Mouse (Mus musculus): ENCODE measurements around the gene Tarsl2. TPM values are rescaled to one million over a fixed set of nuclear protein-coding genes. Genes with fewer than 3 reads are reported as not detected.
A peak's percentile ranks its signal among the peaks of the same experiment; 100 is the strongest.

Gene Tarsl2
- polyA plus RNA-seq, 1 experiment from 2014 or later, result 19.7 TPM

DNA sequence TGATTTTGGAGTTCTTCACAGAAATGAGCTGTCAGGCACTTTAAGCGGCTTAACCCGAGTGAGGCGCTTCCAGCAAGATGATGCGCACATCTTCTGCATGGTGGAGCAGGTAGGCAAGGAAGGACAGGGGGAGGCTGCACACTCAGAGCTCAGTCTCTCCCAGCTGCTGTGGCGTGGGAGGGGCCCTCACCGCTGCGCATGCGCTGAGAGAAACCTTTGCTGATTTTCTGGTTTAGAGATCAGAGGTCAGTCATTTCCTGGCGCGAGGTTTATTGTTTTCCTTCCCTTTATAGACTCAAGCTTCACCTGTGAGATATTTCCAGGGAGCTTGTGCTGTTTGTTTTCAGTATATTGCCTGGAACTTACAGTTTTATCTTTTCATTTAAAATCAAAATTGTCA lies 33.4 kb downstream of the Tarsl2 start:
- Histone ChIP-seq H3K9me3 (ENCODE audit: control insufficient read depth, low read length) (no peaks in the 10 kb centered on the region), H3K27ac (ENCODE audit: low read depth, low read length) (no peak overlapping the region), H3K27me3 (replicated peaks; ENCODE audit: control insufficient read depth, insufficient read depth, low read length) (no peaks in the 10 kb centered on the region), H3K4me2 (ENCODE audit: low read length) (no peak overlapping the region), H3K9ac (ENCODE audit: low read depth, low read length) (no peak overlapping the region), H3K4me3 (ENCODE audit: low read length) (no peak overlapping the region), H3K36me3 (ENCODE audit: control insufficient read depth, insufficient read depth, low read length) (peaks cover 10% of the 10 kb centered on the region; the same call in 1 of the 2 replicates), H3K4me1 (ENCODE audit: control insufficient read depth, insufficient read depth, low read depth, low read length) (no peaks in the 10 kb centered on the region)
- 77% methylated on average over 10 of the region's 10 CpGs for whole genome bisulfite sequencing
- no peak for ATAC-seq

DNA sequence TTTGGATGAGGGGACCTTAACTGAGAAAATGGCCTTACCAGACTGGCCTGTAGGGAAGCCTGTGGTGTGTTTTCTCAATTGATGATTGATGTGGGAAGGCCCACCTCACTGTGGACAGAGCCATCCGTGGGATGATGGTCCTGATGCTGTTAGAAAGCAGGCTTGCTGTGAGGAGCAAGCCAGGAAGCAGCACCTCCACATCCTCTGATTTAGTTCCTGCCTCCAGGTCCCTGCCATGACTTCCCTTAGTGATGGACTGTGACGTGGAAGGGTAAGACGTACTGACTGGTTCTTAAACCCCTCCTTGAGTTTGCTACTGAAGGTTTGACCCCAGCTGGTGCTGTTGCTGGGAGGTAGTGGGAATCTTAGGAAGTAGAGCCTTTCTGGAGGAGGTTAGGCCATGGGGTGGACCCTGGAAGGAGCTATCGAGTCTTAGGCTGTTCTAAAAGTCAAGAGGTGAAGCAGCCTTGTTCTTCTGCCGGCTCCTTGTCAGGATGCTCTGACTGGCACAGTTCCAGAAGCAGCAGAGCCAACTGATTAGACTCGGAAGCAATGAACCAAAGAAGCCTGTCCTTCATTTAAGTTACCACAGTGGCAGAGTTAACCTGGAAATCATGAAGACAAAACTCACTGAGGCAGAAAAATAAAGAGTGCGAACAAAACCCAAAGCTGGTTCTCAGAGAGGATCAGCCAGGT lies 34.4 kb downstream of the Tarsl2 start:
- Histone ChIP-seq H3K27ac (ENCODE audit: low read depth, low read length) (no peak overlapping the region), H3K4me2 (ENCODE audit: low read length) (no peak overlapping the region), H3K4me1 (ENCODE audit: control insufficient read depth, insufficient read depth, low read depth, low read length) (no peaks in the 10 kb centered on the region), H3K9me3 (ENCODE audit: control insufficient read depth, low read length) (no peaks in the 10 kb centered on the region), H3K4me3 (ENCODE audit: low read length) (no peak overlapping the region), H3K27me3 (replicated peaks; ENCODE audit: control insufficient read depth, insufficient read depth, low read length) (no peaks in the 10 kb centered on the region), H3K9ac (ENCODE audit: low read depth, low read length) (no peak overlapping the region), H3K36me3 (ENCODE audit: control insufficient read depth, insufficient read depth, low read length) (peaks cover 10% of the 10 kb centered on the region; the same call in 1 of the 2 replicates)
- WGBS, result 66% methylated on average over 7 of the region's 7 CpGs
- ATAC-seq, result no peak

DNA sequence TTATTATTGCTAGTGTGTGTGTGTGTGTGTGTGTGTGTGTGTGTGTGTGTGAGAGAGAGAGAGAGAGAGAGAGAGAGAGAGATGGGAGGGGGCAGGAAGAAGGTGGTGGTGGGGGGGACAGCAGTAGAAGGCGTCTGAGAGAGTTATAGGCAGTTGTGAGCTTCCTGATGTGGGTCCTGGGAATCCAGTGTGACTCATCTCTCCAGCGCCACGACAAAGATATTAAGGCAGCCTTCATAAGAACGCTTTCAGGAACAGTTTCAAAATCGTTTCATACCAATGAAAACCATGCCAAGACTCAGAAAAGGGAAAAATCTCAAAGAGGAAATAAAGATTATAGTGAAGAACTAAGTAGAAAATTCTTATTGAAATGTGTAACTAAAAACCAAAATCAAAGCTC lies 36.5 kb downstream of the Tarsl2 start:
- Histone ChIP-seq H3K27ac (ENCODE audit: low read depth, low read length) (no peak overlapping the region), H3K36me3 (ENCODE audit: control insufficient read depth, insufficient read depth, low read length) (peaks cover 6% of the 10 kb centered on the region; the same call in 1 of the 2 replicates), H3K27me3 (replicated peaks; ENCODE audit: control insufficient read depth, insufficient read depth, low read length) (no peaks in the 10 kb centered on the region), H3K4me1 (ENCODE audit: control insufficient read depth, insufficient read depth, low read depth, low read length) (peaks cover 3% of the 10 kb centered on the region; the same call in 1 of the 2 replicates), H3K9ac (ENCODE audit: low read depth, low read length) (no peak overlapping the region), H3K4me3 (ENCODE audit: low read length) (no peak overlapping the region), H3K4me2 (ENCODE audit: low read length) (no peak overlapping the region), H3K9me3 (ENCODE audit: control insufficient read depth, low read length) (no peaks in the 10 kb centered on the region)
- ATAC-seq, result no peak
- WGBS, result 76% methylated on average over 5 of the region's 5 CpGs

DNA sequence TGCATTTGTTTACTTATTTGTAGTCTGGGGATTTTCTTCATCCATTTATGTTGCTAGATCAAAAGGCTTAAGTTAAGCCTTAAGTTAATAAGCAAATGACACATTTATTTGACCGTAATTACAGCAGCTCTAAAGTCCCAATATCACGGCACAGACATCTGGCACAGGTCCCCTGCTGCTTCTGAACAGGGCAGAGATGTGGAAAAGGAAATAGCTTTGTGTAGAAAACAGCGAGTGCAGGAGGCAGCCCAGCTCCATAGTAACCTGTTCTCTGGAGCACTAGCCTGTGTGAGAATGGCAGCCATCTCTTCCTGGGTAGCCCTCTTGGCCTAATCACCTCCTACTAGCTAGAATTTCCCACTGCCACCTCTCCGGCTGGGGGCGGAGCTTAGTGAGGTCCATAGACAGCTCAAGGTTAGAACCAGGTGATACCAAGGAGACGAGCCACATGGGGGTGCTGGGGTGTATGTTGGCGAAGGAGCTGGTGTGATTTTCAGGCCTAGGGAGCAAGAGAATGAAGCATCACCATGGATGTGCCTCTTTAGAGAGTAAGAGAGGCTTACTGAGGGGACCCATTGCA lies 39.6 kb downstream of the Tarsl2 start:
- ATAC-seq, result peak; percentile 51
- Histone ChIP-seq H3K9ac (ENCODE audit: low read depth, low read length) (no peak overlapping the region), H3K9me3 (ENCODE audit: control insufficient read depth, low read length) (no peaks in the 10 kb centered on the region), H3K36me3 (ENCODE audit: control insufficient read depth, insufficient read depth, low read length) (0 out of 2 replicates have a peak, but pooled peaks cover 4% of the 10 kb centered on the region), H3K4me1 (ENCODE audit: control insufficient read depth, insufficient read depth, low read depth, low read length) (peaks cover 3% of the 10 kb centered on the region; the same call in 1 of the 2 replicates), H3K27ac (ENCODE audit: low read depth, low read length) (0 out of 2 replicates have a peak overlapping the region, but pooled peaks have one; percentile 24), H3K4me3 (ENCODE audit: low read length) (no peak overlapping the region), H3K27me3 (replicated peaks; ENCODE audit: control insufficient read depth, insufficient read depth, low read length) (no peaks in the 10 kb centered on the region), H3K4me2 (ENCODE audit: low read length) (no peak overlapping the region)
- whole genome bisulfite sequencing, result 53% methylated on average over 7 of the region's 7 CpGs

DNA sequence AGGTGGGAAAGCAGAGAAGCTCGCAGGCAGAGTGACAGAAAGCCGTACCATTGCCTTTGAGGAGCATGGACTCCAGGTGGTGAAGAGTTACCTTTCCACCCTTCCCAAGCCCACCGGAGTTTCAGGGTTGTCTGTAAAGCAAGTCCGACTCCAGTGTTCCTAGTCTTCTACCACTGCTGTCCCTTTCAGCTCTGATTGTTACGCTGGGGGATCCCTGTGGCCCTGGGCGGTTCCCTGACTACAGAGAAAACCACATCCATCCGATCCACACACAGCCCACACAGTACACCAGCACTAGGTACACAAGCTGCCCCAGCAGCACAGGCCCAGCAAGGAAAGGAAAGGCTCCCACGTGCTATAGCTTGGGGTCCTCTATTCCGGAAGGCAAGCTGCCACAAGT lies 42.0 kb downstream of the Tarsl2 start:
- Histone ChIP-seq H3K9me3 (ENCODE audit: control insufficient read depth, low read length) (no peaks in the 10 kb centered on the region), H3K27me3 (replicated peaks; ENCODE audit: control insufficient read depth, insufficient read depth, low read length) (no peaks in the 10 kb centered on the region), H3K4me3 (ENCODE audit: low read length) (no peak overlapping the region), H3K9ac (ENCODE audit: low read depth, low read length) (no peak overlapping the region), H3K27ac (ENCODE audit: low read depth, low read length) (no peak overlapping the region), H3K4me1 (ENCODE audit: control insufficient read depth, insufficient read depth, low read depth, low read length) (peaks cover 3% of the 10 kb centered on the region; the same call in 1 of the 2 replicates), H3K4me2 (ENCODE audit: low read length) (no peak overlapping the region), H3K36me3 (ENCODE audit: control insufficient read depth, insufficient read depth, low read length) (0 out of 2 replicates have a peak, but pooled peaks cover 4% of the 10 kb centered on the region)
- no peak for ATAC-seq
- WGBS, result 88% methylated on average over 9 of the region's 9 CpGs

DNA sequence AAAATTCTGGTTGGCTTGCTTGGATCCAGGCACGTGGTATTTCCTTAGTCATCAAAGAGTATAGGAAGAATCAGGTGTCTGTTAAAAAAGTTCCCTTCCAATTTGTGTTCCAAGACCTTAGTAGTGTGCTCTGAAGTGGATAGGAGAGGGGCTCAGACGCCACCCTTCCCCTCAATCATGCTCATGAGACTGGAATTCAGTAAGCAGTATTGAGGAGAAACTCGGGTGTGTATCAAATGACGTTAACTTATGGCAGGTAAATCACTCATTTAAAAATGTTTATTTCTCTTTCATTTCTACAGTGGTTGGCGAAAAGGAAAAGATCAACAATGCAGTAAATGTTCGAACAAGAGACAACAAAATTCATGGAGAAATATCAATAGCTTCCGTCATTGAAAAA lies 46.2 kb downstream of the Tarsl2 start, which contains the start of gene Tm2d3:
TSS of gene Tm2d3 (plus strand) at position 301 of the 400 bp plus-strand sequence.
- Histone ChIP-seq H3K36me3 (ENCODE audit: control insufficient read depth, insufficient read depth, low read length) (0 out of 2 replicates have a peak, but pooled peaks cover 8% of the 10 kb centered on the region), H3K9ac (ENCODE audit: low read depth, low read length) (no peak within 1 kb of the TSS), H3K4me2 (ENCODE audit: low read length) (no peak within 1 kb of the TSS), H3K4me1 (ENCODE audit: control insufficient read depth, insufficient read depth, low read depth, low read length) (peaks cover 16% of the 10 kb centered on the region), H3K27me3 (replicated peaks; ENCODE audit: control insufficient read depth, insufficient read depth, low read length) (no peaks in the 10 kb centered on the region), H3K4me3 (ENCODE audit: low read length) (no peak within 1 kb of the TSS), H3K9me3 (ENCODE audit: control insufficient read depth, low read length) (no peaks in the 10 kb centered on the region), H3K27ac (ENCODE audit: low read depth, low read length) (no peak within 1 kb of the TSS)
- WGBS, result 93% methylated on average over 7 of the region's 7 CpGs
- ATAC-seq, result no peak

DNA sequence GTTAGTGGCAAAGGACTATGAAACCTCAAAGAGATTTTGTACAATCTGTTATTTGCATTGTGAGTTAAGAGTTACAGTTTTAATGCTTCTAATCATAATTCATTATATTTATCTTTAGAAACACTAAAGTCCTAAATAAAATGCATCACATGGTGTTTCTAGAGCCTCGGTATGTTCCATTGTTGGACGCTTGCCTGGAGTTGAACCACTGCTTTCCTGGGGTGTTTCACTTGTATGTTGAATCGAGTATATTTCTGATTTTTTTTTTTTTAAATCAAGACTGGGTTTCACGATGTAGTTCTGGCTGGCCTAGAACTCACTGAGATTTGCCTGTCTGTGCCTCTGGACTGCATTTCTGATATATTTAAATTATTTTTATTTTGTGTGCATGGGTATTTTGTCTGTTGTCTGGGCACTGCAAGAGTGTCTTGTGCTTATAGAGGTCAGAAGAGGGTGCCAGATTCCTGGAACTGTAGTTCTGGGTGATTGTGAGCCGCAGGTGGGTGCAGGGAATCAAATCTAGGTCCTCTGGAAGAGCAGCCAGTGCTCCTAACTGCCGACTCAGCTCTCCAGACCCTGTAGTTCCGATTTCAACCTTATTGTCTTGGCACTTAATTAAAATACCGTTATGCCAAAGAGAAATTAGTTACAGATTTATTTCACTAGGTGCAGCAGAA lies 47.4 kb downstream of the Tarsl2 start:
- H3K9ac ChIP-seq (ENCODE audit: low read depth, low read length), result no peak overlapping the region
- H3K36me3 ChIP-seq (ENCODE audit: control insufficient read depth, insufficient read depth, low read length), result 0 out of 2 replicates have a peak, but pooled peaks cover 8% of the 10 kb centered on the region
- no peaks in the 10 kb centered on the region for H3K9me3 ChIP-seq (ENCODE audit: control insufficient read depth, low read length)
- no peak overlapping the region for H3K27ac ChIP-seq (ENCODE audit: low read depth, low read length)
- no peak for ATAC-seq
- H3K27me3 ChIP-seq (replicated peaks; ENCODE audit: control insufficient read depth, insufficient read depth, low read length), result no peaks in the 10 kb centered on the region
- no peak overlapping the region for H3K4me2 ChIP-seq (ENCODE audit: low read length)
- H3K4me1 ChIP-seq (ENCODE audit: control insufficient read depth, insufficient read depth, low read depth, low read length), result peaks cover 16% of the 10 kb centered on the region
- 75% methylated on average over 8 of the region's 8 CpGs for WGBS
- no peak overlapping the region for H3K4me3 ChIP-seq (ENCODE audit: low read length)

DNA sequence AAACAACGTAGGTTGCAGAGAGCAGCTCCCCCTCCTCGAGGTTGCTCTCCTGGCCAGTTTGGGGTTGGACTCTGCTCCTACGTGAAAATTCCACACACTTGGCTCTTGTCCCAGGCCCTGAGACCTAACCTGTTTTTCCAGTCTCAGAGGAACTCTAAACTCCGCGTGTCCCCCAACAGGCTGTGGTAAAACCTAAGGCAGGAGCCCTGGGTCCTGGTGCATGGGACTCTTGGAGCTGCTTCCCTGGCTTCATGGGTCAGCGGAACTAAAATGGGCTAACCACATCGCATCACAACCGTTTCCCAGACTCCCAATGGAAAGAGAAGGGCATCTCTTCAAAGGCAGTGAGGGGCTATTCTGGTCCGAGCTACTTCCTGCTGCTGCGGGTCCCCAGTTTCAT lies 48.2 kb downstream of the Tarsl2 start:
- Histone ChIP-seq H3K4me2 (ENCODE audit: low read length) (peak overlapping the region; percentile 90), H3K9me3 (ENCODE audit: control insufficient read depth, low read length) (no peaks in the 10 kb centered on the region), H3K4me3 (ENCODE audit: low read length) (peak overlapping the region; percentile 78), H3K4me1 (ENCODE audit: control insufficient read depth, insufficient read depth, low read depth, low read length) (peaks cover 16% of the 10 kb centered on the region), H3K9ac (ENCODE audit: low read depth, low read length) (peak overlapping the region; percentile 97), H3K36me3 (ENCODE audit: control insufficient read depth, insufficient read depth, low read length) (peaks cover 11% of the 10 kb centered on the region), H3K27me3 (replicated peaks; ENCODE audit: control insufficient read depth, insufficient read depth, low read length) (no peaks in the 10 kb centered on the region), H3K27ac (ENCODE audit: low read depth, low read length) (peak overlapping the region; percentile 87)
- peak; percentile 74 for ATAC-seq
- 2% methylated on average over 10 of the region's 10 CpGs for WGBS

DNA sequence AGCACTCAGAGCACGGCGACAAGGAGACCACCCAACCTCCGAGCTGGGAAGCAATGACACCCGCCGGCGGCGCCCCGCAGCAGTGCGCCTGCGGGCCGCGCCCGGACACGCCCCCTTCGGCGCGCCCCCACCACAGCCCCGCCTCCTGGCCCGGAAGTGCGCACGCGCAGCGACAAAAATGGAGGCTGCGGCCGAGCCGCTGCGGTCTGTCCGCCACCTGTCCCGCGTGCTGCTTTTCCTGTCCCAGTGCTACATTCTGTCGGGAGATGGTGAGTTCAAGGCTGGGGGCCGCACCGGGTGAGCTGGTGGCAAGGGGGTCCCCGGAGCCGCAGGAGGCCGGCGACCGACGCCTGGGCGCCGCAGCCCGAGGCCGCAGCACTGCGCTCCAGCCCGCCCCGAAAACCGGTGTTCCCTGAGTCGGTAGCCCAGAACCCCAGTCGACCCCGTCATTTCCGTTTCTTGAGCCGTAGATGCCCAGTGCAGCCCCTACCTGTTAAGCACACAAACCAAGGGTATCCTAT lies 48.7 kb downstream of the Tarsl2 start:
- Histone ChIP-seq H3K9me3 (ENCODE audit: control insufficient read depth, low read length) (no peaks in the 10 kb centered on the region), H3K4me2 (ENCODE audit: low read length) (peak overlapping the region; percentile 90), H3K4me3 (ENCODE audit: low read length) (peak overlapping the region; percentile 78), H3K27ac (ENCODE audit: low read depth, low read length) (peak overlapping the region; percentile 87), H3K27me3 (replicated peaks; ENCODE audit: control insufficient read depth, insufficient read depth, low read length) (no peaks in the 10 kb centered on the region), H3K4me1 (ENCODE audit: control insufficient read depth, insufficient read depth, low read depth, low read length) (peaks cover 16% of the 10 kb centered on the region), H3K36me3 (ENCODE audit: control insufficient read depth, insufficient read depth, low read length) (peaks cover 15% of the 10 kb centered on the region), H3K9ac (ENCODE audit: low read depth, low read length) (peak overlapping the region; percentile 97)
- ATAC-seq, result peak; percentile 96
- under 1% methylated on average over 49 of the region's 52 CpGs for WGBS
